Mouse (Mus musculus): ENCODE measurements around the gene Igfals.

DNA sequence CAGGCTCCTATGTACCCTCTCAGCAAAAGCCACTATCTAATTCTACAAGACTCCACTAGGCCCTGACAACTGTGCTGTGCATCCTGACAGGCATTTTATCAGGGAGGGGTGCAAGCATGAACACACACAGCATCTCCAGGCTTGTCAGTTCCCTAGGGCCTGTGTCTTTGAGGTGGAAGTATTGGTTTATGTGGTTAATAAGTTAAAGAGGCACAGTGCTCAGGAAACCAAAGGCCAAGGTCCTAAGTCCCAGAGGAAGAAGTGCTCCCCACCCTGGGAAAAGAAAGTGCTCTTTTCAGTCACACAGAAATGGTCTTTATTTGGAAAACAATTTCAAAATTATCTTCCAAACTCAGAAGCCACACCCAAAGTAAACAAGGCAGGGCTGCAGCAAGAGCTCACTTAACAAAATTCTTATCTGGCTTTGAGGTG lies 17.2 kb upstream of the Igfals start:
- TF ChIP-seq GATA1 (IDR thresholded peaks at IDR 0.05; ENCODE audit: borderline replicate concordance, low read length) (no peak), CTCF (IDR thresholded peaks at IDR 0.05; ENCODE audit: low read depth, low read length) (no peak), POLR2AphosphoS5 (IDR thresholded peaks at IDR 0.05; ENCODE audit: insufficient replicate concordance, low read depth, low read length) (no peak), TAL1 (conservative IDR thresholded peaks at IDR 0.05; ENCODE audit: low read depth, low read length) (no peak)

All from G1E (cell line).